Mouse (Mus musculus): ENCODE measurements around the gene Abcc9. TPM values are rescaled to one million over a fixed set of nuclear protein-coding genes. Genes with fewer than 3 reads are reported as not detected.
A peak's percentile ranks its signal among the peaks of the same experiment; 100 is the strongest.

The Abcc9 gene
- total and polyA plus RNA-seq, 3 experiments = not detected

- Histone ChIP-seq H3K36me3 (replicated peaks in 1 of 2; ENCODE audit: control insufficient read depth in 1 of 2, insufficient read depth in 1 of 2, low read length in 1 of 2) (no peaks in the 10 kb centered on the region), H3K4me3 (replicated peaks in 1 of 3; ENCODE audit: low read depth in 2 of 3, low read length in 2 of 3, poor library complexity in 1 of 3) (no peak overlapping the region), H3K4me2 (ENCODE audit: insufficient read depth, low read depth, poor library complexity, severe bottlenecking) (peak overlapping the region; percentile 62), H3K27me3 (replicated peaks) (no peaks in the 10 kb centered on the region), H3K9ac (ENCODE audit: insufficient read depth, low read depth) (peak overlapping the region; percentile 43), H3K79me2 (replicated peaks; ENCODE audit: control insufficient read depth, extremely low read depth, insufficient read depth, poor library complexity, severe bottlenecking) (no peaks in the 10 kb centered on the region), H3K4me1 (ENCODE audit: control insufficient read depth in 1 of 2, insufficient read depth in 2 of 2) (peaks cover 6 to 13% of the 10 kb centered on the region in 2 experiments; a peak in 3 of 4 replicates), H3K9me3 (replicated peaks; ENCODE audit: low read length) (no peaks in the 10 kb centered on the region), H3K27ac (ENCODE audit: insufficient read depth, low read depth) (peak overlapping the region; percentile 10; the same call in 1 of the 2 replicates)
- dilution Hi-C loops (cut with MboI; ENCODE audit: extremely low pct_ligation_motif_present, extremely low pct_unique_long_range_greater_than_20kb, low sequenced_read_pairs) = no loop called here
- TF ChIP-seq MAZ (IDR thresholded peaks at IDR 0.05; ENCODE audit: low read depth, low read length) (no peak), USF2 (conservative IDR thresholded peaks at IDR 0.05; ENCODE audit: low read depth, low read length) (no peak), RAD21 (IDR thresholded peaks at IDR 0.05; ENCODE audit: low read depth, low read length) (no peak), HCFC1 (IDR thresholded peaks at IDR 0.05; ENCODE audit: low read depth, low read length) (no peak), CTCF (conservative IDR thresholded peaks at IDR 0.05 in 1 of 2, IDR thresholded peaks at IDR 0.05 in 1 of 2; ENCODE audit: low read depth in 2 of 2, low read length in 2 of 2) (no peak), EP300 (IDR thresholded peaks at IDR 0.05; ENCODE audit: low read length) (no peak), MEF2A (IDR thresholded peaks at IDR 0.05; ENCODE audit: borderline replicate concordance, low read depth, low read length) (no peak), GABPA (IDR thresholded peaks at IDR 0.05; ENCODE audit: insufficient replicate concordance, low read depth, low read length) (no peak), ETS1 (conservative IDR thresholded peaks at IDR 0.05; ENCODE audit: low read depth, low read length) (no peak), MAX (IDR thresholded peaks at IDR 0.05; ENCODE audit: low read length) (no peak)
- in situ Hi-C loops (cut with MboI; ENCODE audit: low pct_ligation_motif_present, low pct_unique_long_range_greater_than_20kb, low sequenced_read_pairs) = loop anchor here (25.0 kb wide), 1 partner anchor 1259 kb away; no protein-coding TSS in a partner anchor
- no peak for DNase-seq (ENCODE audit: extremely low read depth)
Observed at GRCm38 (mm10) chr6:142746765-142747164, 44.6 kb upstream of the Abcc9 start.

GRCm38 (mm10) chr6:142745484-142745883 lies 43.4 kb upstream of the Abcc9 start:
- dilution Hi-C loops (cut with MboI; ENCODE audit: extremely low pct_ligation_motif_present, extremely low pct_unique_long_range_greater_than_20kb, low sequenced_read_pairs) (no loop called here), in situ Hi-C loops (cut with MboI; ENCODE audit: low pct_ligation_motif_present, low pct_unique_long_range_greater_than_20kb, low sequenced_read_pairs) (loop anchor here (25.0 kb wide), 1 partner anchor 1258 kb away; no protein-coding TSS in a partner anchor)
- Histone ChIP-seq H3K27me3 (replicated peaks) (no peaks in the 10 kb centered on the region), H3K27ac (ENCODE audit: insufficient read depth, low read depth) (no peak overlapping the region), H3K4me3 (replicated peaks in 1 of 3; ENCODE audit: low read depth in 2 of 3, low read length in 2 of 3, poor library complexity in 1 of 3) (no peak overlapping the region), H3K9ac (ENCODE audit: insufficient read depth, low read depth) (no peak overlapping the region), H3K79me2 (replicated peaks; ENCODE audit: control insufficient read depth, extremely low read depth, insufficient read depth, poor library complexity, severe bottlenecking) (no peaks in the 10 kb centered on the region), H3K4me1 (ENCODE audit: control insufficient read depth in 1 of 2, insufficient read depth in 2 of 2) (peaks cover 3 to 13% of the 10 kb centered on the region in 2 experiments; a peak in 3 of 4 replicates), H3K36me3 (replicated peaks in 1 of 2; ENCODE audit: control insufficient read depth in 1 of 2, insufficient read depth in 1 of 2, low read length in 1 of 2) (no peaks in the 10 kb centered on the region), H3K4me2 (ENCODE audit: insufficient read depth, low read depth, poor library complexity, severe bottlenecking) (no peak overlapping the region), H3K9me3 (replicated peaks; ENCODE audit: low read length) (no peaks in the 10 kb centered on the region)
- no peak for DNase-seq (ENCODE audit: extremely low read depth)
- TF ChIP-seq RAD21 (IDR thresholded peaks at IDR 0.05; ENCODE audit: low read depth, low read length) (no peak), TBP (conservative IDR thresholded peaks at IDR 0.05; ENCODE audit: low read depth, low read length) (no peak), PAX5 (IDR thresholded peaks at IDR 0.05; ENCODE audit: low read length) (no peak), USF1 (IDR thresholded peaks at IDR 0.05; ENCODE audit: low read depth, low read length) (no peak), ETS1 (conservative IDR thresholded peaks at IDR 0.05; ENCODE audit: low read depth, low read length) (no peak), CTCF (conservative IDR thresholded peaks at IDR 0.05 in 1 of 2, IDR thresholded peaks at IDR 0.05 in 1 of 2; ENCODE audit: low read depth in 2 of 2, low read length in 2 of 2) (no peak), POLR2A (IDR thresholded peaks at IDR 0.05; ENCODE audit: low read depth, low read length) (no peak), MXI1 (IDR thresholded peaks at IDR 0.05; ENCODE audit: low read depth, low read length) (no peak), KAT2A (IDR thresholded peaks at IDR 0.05; ENCODE audit: insufficient replicate concordance, low read length) (no peak), USF2 (conservative IDR thresholded peaks at IDR 0.05; ENCODE audit: low read depth, low read length) (no peak), ZMIZ1 (IDR thresholded peaks at IDR 0.05; ENCODE audit: low read depth, low read length) (no peak), CHD1 (IDR thresholded peaks at IDR 0.05; ENCODE audit: low read depth, low read length) (no peak), UBTF (IDR thresholded peaks at IDR 0.05; ENCODE audit: low read depth, low read length) (no peak), JUN (IDR thresholded peaks at IDR 0.05; ENCODE audit: insufficient read depth, low read depth, low read length) (no peak), MAZ (IDR thresholded peaks at IDR 0.05; ENCODE audit: low read depth, low read length) (no peak), BHLHE40 (IDR thresholded peaks at IDR 0.05; ENCODE audit: low read depth, low read length) (no peak), ZNF384 (IDR thresholded peaks at IDR 0.05; ENCODE audit: low read depth, low read length) (no peak), ZKSCAN1 (IDR thresholded peaks at IDR 0.05; ENCODE audit: borderline replicate concordance, low read depth, low read length) (no peak), CHD2 (IDR thresholded peaks at IDR 0.05; ENCODE audit: low read length) (no peak)
